Mouse (Mus musculus) bone marrow, adult 2 months (tissue): ENCODE measurements around the gene Phgr1.

Experiments used
- CTCF ChIP-seq: fragments of 200-500 bp; IDR thresholded peaks from 2 replicates; pipeline ENCODE4 v1.5.1; 2011; ENCODE audit warnings: low read length, control low read depth; ENCODE audit not compliant: control insufficient read depth, insufficient read depth
- POLR2A ChIP-seq: fragments of 200-500 bp; IDR thresholded peaks from 2 replicates; pipeline ENCODE4 v1.6.1; 2011; ENCODE audit warnings: low read depth, mild to moderate bottlenecking, control low read depth, low read length, borderline replicate concordance; ENCODE audit not compliant: control insufficient read depth

DNA sequence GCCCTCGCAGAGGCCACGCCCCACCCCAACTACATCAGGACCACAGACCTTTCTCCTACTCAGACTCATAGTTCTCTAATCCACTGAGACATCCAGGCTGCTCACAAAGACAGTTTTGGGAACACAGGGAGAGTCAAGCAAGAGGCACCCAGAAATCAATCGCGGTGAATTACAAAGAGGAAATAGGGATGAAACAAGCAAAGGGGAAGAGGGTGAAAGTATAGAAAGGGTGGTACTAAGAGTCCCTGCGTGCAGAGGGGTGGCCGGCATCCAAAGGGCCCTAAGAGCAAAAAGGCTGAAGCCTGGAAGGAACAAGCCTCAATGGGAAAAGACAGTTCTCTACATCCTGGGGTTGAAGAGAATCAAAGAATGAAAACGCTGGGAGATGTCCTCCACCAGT lies 27.9 kb upstream of the Phgr1 start:
- TF ChIP-seq POLR2A (no peak), CTCF (no peak)
